Mouse (Mus musculus) liver, postnatal 0 days (tissue): ENCODE data around the gene Gpnmb.

ENCODE experiments used
- CTCF ChIP-seq: sonication (generic); IDR thresholded peaks from 2 replicates; pipeline ENCODE4 v1.5.1; 2016; ENCODE audit warnings: antibody characterized with exemption, low read depth
- EP300 ChIP-seq: IDR thresholded peaks from 2 replicates; pipeline ENCODE4 v1.6.1; 2016; ENCODE audit warnings: antibody characterized with exemption, low read depth, mild to moderate bottlenecking

- TF ChIP-seq CTCF, result no peak
- no peak for TF ChIP-seq EP300
These were observed 70.6 kb downstream of the Gpnmb start for GRCm38 (mm10) chr6:49106746-49107500.
